Mouse (Mus musculus): ENCODE measurements around the gene Cd59b. TPM values are rescaled to one million over a fixed set of nuclear protein-coding genes. Genes with fewer than 3 reads are reported as not detected.
A peak's percentile ranks its signal among the peaks of the same experiment; 100 is the strongest.
"Not testable (repeated sequence)": the region's sequence is repeated elsewhere in the genome, so short reads cannot be mapped to it uniquely, and the experiment has no call there.

The Cd59b gene
- polyA plus RNA-seq, 1 experiment from 2014 or later: 4.7 TPM

DNA sequence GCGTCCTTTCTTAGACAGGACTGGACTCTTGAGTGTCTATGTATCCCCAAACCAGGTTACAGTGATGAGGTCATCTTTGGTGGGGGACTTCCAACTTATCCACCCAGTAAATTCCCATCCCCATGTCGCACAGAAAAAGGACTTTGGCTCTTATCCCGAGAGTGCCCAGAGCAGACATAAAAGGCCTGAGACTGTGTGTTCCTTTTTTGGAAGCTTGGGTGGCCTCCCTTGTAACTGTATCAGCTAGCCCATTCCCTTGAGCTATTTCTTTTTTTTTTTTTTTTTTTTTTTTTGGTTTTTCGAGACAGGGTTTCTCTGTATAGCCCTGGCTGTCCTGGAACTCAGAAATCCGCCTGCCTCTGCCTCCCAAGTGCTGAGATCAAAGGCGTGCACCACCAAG is 4.1 kb upstream of the Cd59b start, which contains the start of gene Gm10912:
Gene Gm10912 (plus strand): TSS at position 301 of the 400 bp plus-strand sequence.
- WGBS: 78% methylated on average over 6 of the region's 6 CpGs
- not testable (repeated sequence) for ATAC-seq (ENCODE audit: extremely low read depth, insufficient number of reproducible peaks, low FRiP score, low TSS enrichment)

DNA sequence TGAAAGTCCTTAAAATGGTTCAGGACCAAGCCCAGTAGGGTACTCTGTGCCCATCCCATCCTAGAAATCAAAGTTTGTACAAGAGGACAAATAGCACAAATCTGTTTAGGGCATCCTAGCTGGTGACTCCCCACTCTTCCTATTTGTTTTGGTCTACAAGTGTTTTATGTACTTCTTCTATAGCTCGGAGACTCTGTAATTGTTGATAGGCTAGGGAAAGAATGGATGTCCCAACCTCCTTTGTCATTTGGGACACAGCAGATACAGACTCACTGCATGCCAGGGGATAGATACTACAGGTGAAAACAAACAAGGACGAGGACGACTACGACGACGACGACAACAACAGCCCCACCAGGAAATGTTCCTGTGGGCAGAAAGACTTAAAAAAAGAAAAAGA is 1.2 kb upstream of the Cd59b start, which contains the start of gene Gm10799:
Gene Gm10799 (minus strand): TSS at position 101 of the 400 bp plus-strand sequence.
- not testable (repeated sequence) for H3K9ac ChIP-seq; H3K4me3 ChIP-seq; H3K9me3 ChIP-seq; H3K36me3 ChIP-seq; ATAC-seq (ENCODE audit: extremely low read depth, insufficient number of reproducible peaks, low FRiP score, low TSS enrichment); H3K27ac ChIP-seq (replicated peaks); H3K4me2 ChIP-seq; H3K27me3 ChIP-seq (replicated peaks)
- WGBS: 67% methylated on average over 7 of the region's 7 CpGs
- H3K4me1 ChIP-seq: peaks cover 12% of the 10 kb centered on the region

More for the DNA sequence above, 4.1 kb upstream of the Cd59b start, which contains the start of gene Gm10912:
- not testable (repeated sequence) for H3K9ac ChIP-seq; H3K27ac ChIP-seq (replicated peaks); H3K4me2 ChIP-seq; H3K9me3 ChIP-seq; H3K27me3 ChIP-seq (replicated peaks); H3K4me3 ChIP-seq
- Histone ChIP-seq H3K36me3 (peaks cover 29% of the 10 kb centered on the region), H3K4me1 (peaks cover 12% of the 10 kb centered on the region)

DNA sequence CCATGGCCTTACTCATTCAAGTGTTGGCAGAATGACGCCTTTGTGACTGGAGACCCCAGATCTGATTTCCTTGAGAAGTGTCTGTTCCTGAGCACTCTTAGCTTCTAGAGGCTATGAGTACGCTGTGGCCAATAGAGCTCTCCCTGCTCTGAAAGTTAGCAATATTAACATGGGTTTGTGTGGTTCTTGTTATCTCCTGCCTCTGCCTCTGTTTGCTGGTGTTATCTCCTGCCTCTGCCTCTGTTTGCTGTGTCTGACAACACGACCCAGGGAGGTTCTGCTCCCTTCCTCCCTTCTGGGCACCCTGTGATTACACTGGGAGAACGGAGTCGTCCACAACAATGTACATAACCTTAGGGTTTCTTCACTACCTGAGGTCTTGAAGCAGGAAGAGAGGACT is 8.6 kb downstream of the Cd59b start:
- not testable (repeated sequence) for H3K4me3 ChIP-seq; H3K36me3 ChIP-seq; H3K27me3 ChIP-seq (replicated peaks); H3K9me3 ChIP-seq; H3K27ac ChIP-seq (replicated peaks); H3K9ac ChIP-seq; H3K4me2 ChIP-seq; H3K4me1 ChIP-seq
- WGBS: 53% methylated on average over 5 of the region's 5 CpGs
- 0 out of 2 replicates have a peak, but pooled peaks have one; percentile 37 for ATAC-seq (ENCODE audit: extremely low read depth, insufficient number of reproducible peaks, low FRiP score, low TSS enrichment)

DNA sequence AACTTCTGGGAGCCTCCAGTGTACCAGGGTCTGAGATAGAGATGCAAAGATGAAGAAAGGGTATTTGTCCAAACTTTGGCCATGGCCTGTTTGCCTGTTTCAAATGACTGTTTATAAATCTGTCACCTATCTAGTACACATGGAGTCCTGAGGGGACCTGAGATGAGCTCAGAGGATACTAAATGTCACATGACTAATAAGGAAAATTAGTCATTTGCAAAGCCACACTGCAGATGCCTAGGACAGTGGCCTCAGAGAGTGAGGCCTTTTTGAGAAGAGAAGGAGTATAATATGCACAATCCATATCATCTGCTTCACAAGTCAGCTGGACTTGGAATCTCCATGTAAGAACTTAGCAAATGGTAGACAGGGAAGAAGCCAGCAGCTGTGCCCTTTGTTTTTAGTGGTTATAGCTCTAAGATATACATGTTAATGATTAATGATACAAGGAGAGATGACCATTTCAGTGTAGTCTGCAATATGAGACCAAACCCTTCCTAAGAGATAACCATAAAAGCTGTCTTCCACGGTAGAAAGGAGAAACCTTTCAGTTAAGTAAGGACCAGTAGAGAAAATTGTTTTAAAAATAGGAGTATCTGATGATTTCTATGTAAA is 11.9 kb downstream of the Cd59b start:
- ATAC-seq (ENCODE audit: extremely low read depth, insufficient number of reproducible peaks, low FRiP score, low TSS enrichment); H3K27ac ChIP-seq (replicated peaks); H3K9ac ChIP-seq; H3K36me3 ChIP-seq; H3K4me3 ChIP-seq; H3K4me1 ChIP-seq; H3K9me3 ChIP-seq; H3K27me3 ChIP-seq (replicated peaks); H3K4me2 ChIP-seq: not testable (repeated sequence)
- no CpG with 5 or more reads among the region's 1 CpGs for WGBS

DNA sequence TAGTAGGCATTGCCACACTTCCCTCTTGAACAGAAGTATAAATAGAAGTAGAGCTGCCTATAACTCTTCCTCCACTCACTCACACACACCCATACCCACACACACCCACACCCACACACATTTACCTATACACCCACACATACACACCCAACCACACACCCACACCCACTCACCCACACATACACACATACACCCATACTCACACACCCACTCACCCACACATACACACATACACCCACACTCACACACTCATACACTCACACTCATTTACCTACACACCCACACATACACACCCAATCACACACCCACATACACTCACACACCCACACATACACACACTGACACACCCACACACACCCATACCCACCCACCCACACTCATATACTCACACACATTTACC is 12.8 kb downstream of the Cd59b start:
- Histone ChIP-seq H3K27me3 (replicated peaks) (no peaks in the 10 kb centered on the region), H3K4me1 (peaks cover 4% of the 10 kb centered on the region), H3K36me3 (no peaks in the 10 kb centered on the region), H3K4me2 (no peak overlapping the region), H3K27ac (replicated peaks) (no peak overlapping the region), H3K9me3 (no peaks in the 10 kb centered on the region), H3K9ac (no peak overlapping the region), H3K4me3 (no peak overlapping the region)
- ATAC-seq (ENCODE audit: extremely low read depth, insufficient number of reproducible peaks, low FRiP score, low TSS enrichment): no peak

DNA sequence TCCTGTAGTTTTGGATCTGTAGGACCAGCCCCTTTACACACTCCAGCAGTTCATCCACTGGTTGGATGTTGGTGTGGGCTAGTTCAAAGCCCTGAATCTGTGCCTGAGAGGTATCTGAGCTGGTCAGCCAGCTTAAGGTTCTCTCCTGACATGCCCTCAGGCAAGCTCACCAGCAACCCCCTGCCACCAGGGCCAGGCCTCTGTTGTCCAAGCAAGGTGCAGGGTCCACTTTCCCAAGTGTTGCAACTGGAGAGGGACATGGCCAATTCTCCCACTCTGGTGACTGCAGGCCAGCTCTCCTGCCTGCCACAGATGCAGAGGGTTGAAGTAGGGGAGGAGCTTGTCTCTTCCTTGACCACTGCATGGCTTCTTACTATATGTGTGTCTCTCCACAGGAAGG is 14.4 kb downstream of the Cd59b start:
- not testable (repeated sequence) for H3K4me3 ChIP-seq; H3K4me2 ChIP-seq; H3K9ac ChIP-seq; H3K27me3 ChIP-seq (replicated peaks); H3K9me3 ChIP-seq; ATAC-seq (ENCODE audit: extremely low read depth, insufficient number of reproducible peaks, low FRiP score, low TSS enrichment); H3K4me1 ChIP-seq; H3K36me3 ChIP-seq; H3K27ac ChIP-seq (replicated peaks)

DNA sequence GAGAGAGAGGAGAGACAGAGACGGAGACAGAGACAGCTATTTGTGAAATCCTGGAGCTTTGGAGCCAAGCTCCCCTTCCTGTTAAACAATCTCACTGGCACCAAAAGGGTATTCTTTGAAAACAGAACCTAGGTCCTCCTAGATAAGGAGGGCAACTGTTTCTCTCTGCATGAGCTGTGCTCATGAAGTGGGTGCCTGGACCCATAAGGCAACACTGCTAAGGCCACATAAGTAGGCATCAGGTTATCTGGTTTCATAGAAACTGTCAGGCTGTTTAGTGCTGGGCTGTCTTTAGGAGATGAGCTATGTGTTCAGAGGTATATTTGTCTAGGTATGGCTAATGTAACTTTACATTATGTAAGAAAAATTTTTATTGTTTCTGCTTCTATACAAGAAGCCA is 17.9 kb downstream of the Cd59b start:
- not testable (repeated sequence) for H3K4me3 ChIP-seq; H3K9me3 ChIP-seq; H3K27me3 ChIP-seq (replicated peaks); H3K9ac ChIP-seq; H3K4me1 ChIP-seq; H3K27ac ChIP-seq (replicated peaks); ATAC-seq (ENCODE audit: extremely low read depth, insufficient number of reproducible peaks, low FRiP score, low TSS enrichment); H3K4me2 ChIP-seq; H3K36me3 ChIP-seq
- 88% methylated on average over 1 of the region's 1 CpGs for WGBS

DNA sequence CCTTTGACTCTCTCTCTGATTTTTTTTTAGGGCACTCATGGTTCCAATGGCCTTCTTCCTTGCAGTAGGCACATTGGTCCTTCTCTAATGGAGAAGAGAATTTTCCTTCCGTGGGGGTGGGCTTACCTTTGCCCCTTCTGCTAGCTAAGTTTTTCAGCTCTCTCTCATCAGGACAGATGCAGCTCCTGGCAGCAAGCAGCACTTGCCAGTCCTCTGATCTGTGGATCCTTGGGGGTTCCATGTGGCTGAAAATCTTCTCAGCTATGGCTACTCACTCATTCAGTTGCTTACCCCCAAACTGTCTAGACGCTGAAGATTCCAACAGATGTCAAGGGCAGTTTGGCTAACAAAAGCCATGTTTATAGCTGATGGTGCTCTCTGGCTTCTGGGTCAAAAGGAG is 23.7 kb downstream of the Cd59b start:
- no peak overlapping the region for H3K4me3 ChIP-seq
- H3K9ac ChIP-seq: no peak overlapping the region
- H3K27me3 ChIP-seq (replicated peaks): no peaks in the 10 kb centered on the region
- no peak overlapping the region for H3K4me2 ChIP-seq
- no peak for ATAC-seq (ENCODE audit: extremely low read depth, insufficient number of reproducible peaks, low FRiP score, low TSS enrichment)
- WGBS: 79% methylated on average over 2 of the region's 2 CpGs
- no peak overlapping the region for H3K27ac ChIP-seq (replicated peaks)
- no peaks in the 10 kb centered on the region for H3K36me3 ChIP-seq
- no peaks in the 10 kb centered on the region for H3K9me3 ChIP-seq
- peaks cover 17% of the 10 kb centered on the region for H3K4me1 ChIP-seq

DNA sequence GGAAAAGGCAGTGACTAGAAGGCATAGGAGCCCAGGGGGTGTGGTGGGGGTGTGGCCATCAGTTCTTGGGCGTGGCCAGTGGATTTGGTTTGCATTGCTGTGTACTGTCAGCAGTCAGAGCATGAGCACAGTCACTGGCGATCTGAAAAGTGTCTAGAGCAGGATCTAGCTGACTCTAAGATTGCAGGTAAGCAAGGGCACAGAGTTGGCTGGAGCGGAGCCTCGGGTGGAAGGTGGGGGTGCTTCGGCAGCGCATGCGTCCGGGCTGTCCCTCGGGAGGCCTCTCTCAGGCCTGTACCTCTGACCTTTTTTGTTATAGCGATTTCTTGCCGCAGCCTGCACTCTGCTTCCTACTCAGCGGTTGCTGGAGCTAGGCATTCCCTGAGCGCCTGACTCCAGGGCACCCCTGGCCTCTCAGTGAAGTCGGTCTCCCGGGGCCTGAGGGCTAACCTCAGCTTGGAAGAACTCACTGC is 26.1 kb downstream of the Cd59b start, which contains the start of gene Cd59a:
Gene Cd59a (plus strand): TSS at position 61 of the 473 bp plus-strand sequence.
- peak within 1 kb of the TSS; percentile 90 for H3K9ac ChIP-seq
- H3K4me1 ChIP-seq: peaks cover 39% of the 10 kb centered on the region
- H3K27ac ChIP-seq (replicated peaks): peak within 1 kb of the TSS; percentile 96
- H3K9me3 ChIP-seq: no peaks in the 10 kb centered on the region
- WGBS: 3% methylated on average over 15 of the region's 15 CpGs
- H3K4me2 ChIP-seq: peak within 1 kb of the TSS; percentile 76
- H3K4me3 ChIP-seq: peak within 1 kb of the TSS; percentile 63
- no peaks in the 10 kb centered on the region for H3K36me3 ChIP-seq
- peak; percentile 84 for ATAC-seq (ENCODE audit: extremely low read depth, insufficient number of reproducible peaks, low FRiP score, low TSS enrichment)
- no peaks in the 10 kb centered on the region for H3K27me3 ChIP-seq (replicated peaks)

DNA sequence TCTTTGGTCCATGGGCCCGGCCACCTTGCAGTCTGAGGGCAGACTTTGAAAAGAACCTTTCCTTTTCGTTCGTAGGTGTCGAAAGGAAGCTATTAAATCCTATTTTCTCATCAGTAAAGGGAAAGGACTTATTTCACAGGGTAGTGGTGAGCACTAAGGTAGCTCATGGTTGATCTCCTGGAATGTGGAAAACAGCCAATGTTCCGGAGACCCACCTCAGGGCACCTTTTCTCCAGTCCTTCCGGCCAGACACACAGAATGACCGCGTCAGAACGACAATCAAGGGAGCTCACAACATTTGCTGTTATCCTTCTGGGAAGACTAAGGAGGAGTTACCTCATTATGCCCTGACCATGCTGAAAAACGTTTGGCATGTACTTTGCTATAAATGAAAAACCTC is 26.6 kb downstream of the Cd59b start:
- no peaks in the 10 kb centered on the region for H3K36me3 ChIP-seq
- no peaks in the 10 kb centered on the region for H3K9me3 ChIP-seq
- WGBS: 17% methylated on average over 10 of the region's 10 CpGs
- H3K9ac ChIP-seq: peak overlapping the region; percentile 90
- ATAC-seq (ENCODE audit: extremely low read depth, insufficient number of reproducible peaks, low FRiP score, low TSS enrichment): no peak
- peak overlapping the region; percentile 63 for H3K4me3 ChIP-seq
- peak overlapping the region; percentile 76 for H3K4me2 ChIP-seq
- peaks cover 39% of the 10 kb centered on the region for H3K4me1 ChIP-seq
- H3K27me3 ChIP-seq (replicated peaks): no peaks in the 10 kb centered on the region
- peak overlapping the region; percentile 96 for H3K27ac ChIP-seq (replicated peaks)

DNA sequence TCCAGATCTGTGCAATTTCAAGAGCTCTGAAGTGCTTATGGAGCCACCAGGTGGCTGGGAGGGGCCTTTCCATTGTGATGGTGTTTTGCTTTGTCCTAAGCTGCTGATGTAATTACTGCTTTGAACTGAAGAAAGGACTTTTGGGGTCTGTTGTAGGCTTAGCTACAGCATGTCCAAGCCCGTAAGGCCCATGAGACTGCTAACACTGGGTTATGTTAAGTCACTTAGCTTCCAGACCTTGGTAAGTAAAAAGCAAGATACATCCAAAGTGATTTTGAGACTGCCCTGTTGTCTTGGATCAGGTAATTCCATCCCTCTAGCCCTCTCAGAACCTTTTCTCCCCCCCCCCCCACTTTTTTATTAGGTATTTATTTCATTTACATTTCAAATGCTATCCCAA is 27.1 kb downstream of the Cd59b start:
- peaks cover 39% of the 10 kb centered on the region for H3K4me1 ChIP-seq
- peak overlapping the region; percentile 76 for H3K4me2 ChIP-seq
- H3K9ac ChIP-seq: peak overlapping the region; percentile 68
- H3K9me3 ChIP-seq; H3K36me3 ChIP-seq; ATAC-seq (ENCODE audit: extremely low read depth, insufficient number of reproducible peaks, low FRiP score, low TSS enrichment); H3K27me3 ChIP-seq (replicated peaks): not testable (repeated sequence)
- H3K27ac ChIP-seq (replicated peaks): peak overlapping the region; percentile 96
- WGBS: 58% methylated on average over 1 of the region's 1 CpGs
- peak overlapping the region; percentile 63 for H3K4me3 ChIP-seq

DNA sequence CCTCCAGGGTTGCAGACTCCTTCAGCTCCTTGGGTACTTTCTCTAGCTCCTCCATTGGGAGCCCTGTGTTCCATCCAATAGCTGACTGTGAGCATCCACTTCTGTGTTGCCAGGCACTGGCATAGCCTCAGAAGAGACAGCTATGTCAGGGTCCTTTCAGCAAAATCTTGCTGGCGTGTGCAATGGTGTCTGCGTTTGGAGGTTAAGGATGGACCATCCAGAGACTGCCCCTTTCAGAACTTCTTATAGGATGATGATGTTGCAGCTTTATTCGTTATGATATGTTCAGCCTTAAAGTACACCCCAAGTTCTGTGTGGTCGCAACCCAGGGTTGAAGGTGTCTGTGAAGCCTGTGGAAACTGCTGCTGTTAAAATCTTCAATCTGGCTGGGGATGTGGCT is 27.7 kb downstream of the Cd59b start:
- WGBS: 87% methylated on average over 4 of the region's 4 CpGs
- H3K9ac ChIP-seq: peak overlapping the region; percentile 68; the same call in 1 of the 2 replicates

More for the DNA sequence above, 27.7 kb downstream of the Cd59b start:
- Histone ChIP-seq H3K27ac (replicated peaks) (peak overlapping the region; percentile 96), H3K4me1 (peaks cover 43% of the 10 kb centered on the region), H3K4me2 (peak overlapping the region; percentile 76), H3K4me3 (peak overlapping the region; percentile 63)
- not testable (repeated sequence) for ATAC-seq (ENCODE audit: extremely low read depth, insufficient number of reproducible peaks, low FRiP score, low TSS enrichment); H3K36me3 ChIP-seq; H3K27me3 ChIP-seq (replicated peaks); H3K9me3 ChIP-seq
